Mouse (Mus musculus) hindbrain, embryonic 11.5 days (tissue): Measurements from ENCODE around the gene Bves. TPM values are rescaled to one million over a fixed set of nuclear protein-coding genes. Genes with fewer than 3 reads are reported as not detected.

Source experiments
- ATAC-seq: fragments of 200-750 bp; cut with Nextera tagmentation; 2 replicates; pipeline ENCODE4 v1.8.0; 2017; ENCODE audit warnings: mild to moderate bottlenecking, moderate TSS enrichment, moderate library complexity; ENCODE audit not compliant: low FRiP score
- DNase-seq: peaks from one replicate; pipeline ENCODE4 v3.0.0-alpha.2; 2015; ENCODE audit warnings: low spot score
- H3K27ac ChIP-seq: fragments of 300-500 bp; sonication (generic); 2 replicates; pipeline ENCODE4 v1.5.1; 2014; ENCODE audit warnings: mild to moderate bottlenecking, low read depth, low read length
- H3K27me3 ChIP-seq: fragments of 300-500 bp; sonication (generic); 2 replicates; pipeline ENCODE4 v1.6.1; 2014; ENCODE audit warnings: mild to moderate bottlenecking, low read length, moderate library complexity, mixed read lengths; ENCODE audit not compliant: control insufficient read depth, insufficient read depth
- H3K36me3 ChIP-seq: fragments of 300-500 bp; sonication (generic); 2 replicates; pipeline ENCODE4 v1.6.1; 2014; ENCODE audit warnings: mild to moderate bottlenecking, low read length, moderate library complexity, mixed read lengths; ENCODE audit not compliant: control insufficient read depth, insufficient read depth
- H3K4me1 ChIP-seq: fragments of 300-500 bp; sonication (generic); replicated peaks from 2 replicates; pipeline ENCODE4 v1.6.1; 2014; ENCODE audit warnings: low read length, mixed read lengths; ENCODE audit not compliant: control insufficient read depth, insufficient read depth
- H3K4me2 ChIP-seq: fragments of 300-500 bp; sonication (generic); replicated peaks from 2 replicates; pipeline ENCODE4 v1.6.1; 2014; ENCODE audit warnings: mild to moderate bottlenecking, low read depth, low read length
- H3K4me3 ChIP-seq: fragments of 300-500 bp; sonication (generic); 2 replicates; pipeline ENCODE4 v1.5.1; 2014; ENCODE audit warnings: low read depth, low read length
- H3K9ac ChIP-seq: fragments of 300-500 bp; sonication (generic); 2 replicates; pipeline ENCODE4 v1.6.1; 2014; ENCODE audit warnings: low read depth, low read length
- H3K9me3 ChIP-seq: fragments of 300-500 bp; sonication (generic); 2 replicates; pipeline ENCODE4 v1.6.1; 2016; ENCODE audit warnings: low read length; ENCODE audit not compliant: control insufficient read depth
- WGBS: fragments of 180-500 bp; shearing (Covaris S2); extraction: QIAGEN DNeasy Blood & Tissue Kit; methylation state at CpG from one replicate; pipeline ENCODE4 v1.1.7; 2014; 5-methylcytosine and 5-hydroxymethylcytosine counted together
- polyA plus RNA-seq: library from polyadenylated mRNA; unstranded; fragments of >200 nt; fragmentation: Nextera tagmentation; extraction: Ambion mirVana; gene quantifications from 2 replicates; pipeline ENCODE4 v1.2.1, GENCODE M21; 2014

The Bves gene
- polyA plus RNA-seq, 1 experiment from 2014 or later: 1.9 TPM

DNA sequence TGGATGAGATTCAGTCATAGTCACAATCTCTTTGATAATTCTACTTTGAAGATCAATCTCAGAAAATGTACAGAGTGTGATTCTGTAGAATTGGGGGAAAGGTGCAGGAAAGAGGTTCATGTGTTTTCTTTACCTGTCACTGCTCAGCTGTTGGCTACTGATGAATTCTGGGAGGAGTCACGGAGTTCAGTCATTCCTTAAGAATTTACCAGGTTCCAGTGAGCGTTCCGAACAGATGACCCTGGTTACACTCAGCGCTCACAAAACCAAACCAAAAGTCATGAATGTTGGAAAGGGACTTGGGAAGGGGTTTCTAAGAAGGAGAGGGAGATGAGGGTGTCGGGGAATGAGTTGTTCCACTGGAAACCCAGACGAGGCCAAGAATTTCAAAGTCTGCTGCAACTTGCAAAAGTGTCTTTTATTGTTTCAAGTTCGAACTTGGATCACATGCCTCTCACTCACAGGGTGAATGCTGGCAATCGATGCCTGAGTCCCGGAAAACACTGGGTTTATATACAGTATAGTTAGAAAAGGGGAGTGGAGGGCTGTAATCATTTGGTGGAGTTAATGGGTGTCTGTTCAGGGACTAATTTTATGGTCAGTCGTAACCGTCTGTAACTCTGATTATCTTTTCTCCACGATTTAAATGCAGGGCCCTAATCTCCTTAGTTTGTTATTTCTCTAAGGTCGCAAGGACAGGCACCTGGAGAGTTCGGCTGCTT lies 32.1 kb upstream of the Bves start:
- H3K9ac ChIP-seq: no peak overlapping the region
- no peaks in the 10 kb centered on the region for H3K27me3 ChIP-seq
- 83% methylated on average over 14 of the region's 14 CpGs for WGBS
- no peak for ATAC-seq
- no peak for DNase-seq
- no peak overlapping the region for H3K4me3 ChIP-seq
- H3K36me3 ChIP-seq: no peaks in the 10 kb centered on the region
- no peak overlapping the region for H3K27ac ChIP-seq
- H3K4me2 ChIP-seq: no peak overlapping the region
- H3K4me1 ChIP-seq: no peaks in the 10 kb centered on the region
- H3K9me3 ChIP-seq: no peaks in the 10 kb centered on the region

GRCm38 (mm10) chr10:45305173-45305572 lies 30.4 kb upstream of the Bves start:
- H3K4me3 ChIP-seq: no peak overlapping the region
- H3K4me2 ChIP-seq: no peak overlapping the region
- ATAC-seq (no peak), DNase-seq (no peak)
- no peak overlapping the region for H3K9ac ChIP-seq
- H3K27ac ChIP-seq: no peak overlapping the region
- H3K36me3 ChIP-seq: no peaks in the 10 kb centered on the region
- no peaks in the 10 kb centered on the region for H3K4me1 ChIP-seq
- H3K9me3 ChIP-seq: no peaks in the 10 kb centered on the region
- H3K27me3 ChIP-seq: no peaks in the 10 kb centered on the region
- 85% methylated on average over 5 of the region's 5 CpGs for WGBS

- Histone ChIP-seq H3K4me1 (no peaks in the 10 kb centered on the region), H3K27me3 (no peaks in the 10 kb centered on the region), H3K9me3 (no peaks in the 10 kb centered on the region), H3K4me2 (no peak overlapping the region), H3K36me3 (no peaks in the 10 kb centered on the region), H3K9ac (no peak overlapping the region), H3K4me3 (no peak overlapping the region), H3K27ac (no peak overlapping the region)
- no peak for DNase-seq
- 80% methylated on average over 5 of the region's 5 CpGs for WGBS
- no peak for ATAC-seq
Observed at GRCm38 (mm10) chr10:45311129-45311528, 24.4 kb upstream of the Bves start.

DNA sequence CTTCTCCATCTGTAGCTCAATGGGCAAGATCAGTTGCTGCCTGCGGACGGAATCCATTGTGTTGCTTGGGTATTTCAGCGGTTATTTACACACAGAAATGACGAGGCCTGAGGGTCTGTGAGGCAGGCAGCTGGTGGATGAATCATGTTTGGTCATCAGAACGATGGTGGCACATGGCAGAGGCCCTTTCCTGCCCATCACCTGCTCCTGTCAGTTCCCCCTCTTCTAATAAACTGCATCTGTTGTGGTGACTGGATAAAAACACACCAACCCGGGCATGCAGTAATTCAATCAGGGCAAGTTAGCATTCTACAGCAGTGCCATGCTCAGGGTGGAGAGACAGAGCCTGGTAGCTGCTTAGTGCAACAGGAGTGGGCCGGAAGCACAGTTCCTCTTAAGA lies 23.9 kb upstream of the Bves start:
- Histone ChIP-seq H3K27ac (no peak overlapping the region), H3K36me3 (no peaks in the 10 kb centered on the region), H3K27me3 (no peaks in the 10 kb centered on the region), H3K4me3 (no peak overlapping the region), H3K9ac (no peak overlapping the region), H3K9me3 (no peaks in the 10 kb centered on the region), H3K4me2 (no peak overlapping the region), H3K4me1 (no peaks in the 10 kb centered on the region)
- 70% methylated on average over 7 of the region's 7 CpGs for WGBS
- DNase-seq: no peak
- no peak for ATAC-seq

DNA sequence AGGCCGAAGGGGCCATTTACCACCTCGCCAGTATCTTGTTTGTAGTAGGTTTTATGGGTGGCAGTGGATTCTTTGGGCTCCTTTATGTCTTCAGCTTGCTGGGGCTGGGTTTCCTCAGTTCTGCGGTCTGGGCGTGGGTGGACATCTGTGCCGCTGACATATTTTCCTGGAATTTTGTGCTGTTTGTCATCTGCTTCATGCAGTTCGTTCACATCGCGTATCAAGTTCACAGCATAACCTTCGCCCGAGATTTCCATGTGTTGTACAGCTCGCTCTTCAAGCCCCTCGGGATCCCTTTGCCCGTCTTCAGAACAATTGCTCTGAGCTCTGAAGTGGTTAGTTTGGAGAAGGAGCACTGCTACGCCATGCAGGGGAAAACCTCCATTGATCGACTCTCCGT lies 20.7 kb upstream of the Bves start:
- Histone ChIP-seq H3K4me1 (no peaks in the 10 kb centered on the region), H3K9ac (no peak overlapping the region), H3K27ac (no peak overlapping the region), H3K36me3 (no peaks in the 10 kb centered on the region), H3K4me2 (no peak overlapping the region), H3K27me3 (no peaks in the 10 kb centered on the region), H3K9me3 (no peaks in the 10 kb centered on the region), H3K4me3 (no peak overlapping the region)
- ATAC-seq: no peak
- DNase-seq: no peak
- WGBS: 92% methylated on average over 16 of the region's 16 CpGs

GRCm38 (mm10) chr10:45318922-45319321 lies 16.6 kb upstream of the Bves start:
- no peak overlapping the region for H3K4me2 ChIP-seq
- H3K27ac ChIP-seq: no peak overlapping the region
- H3K4me3 ChIP-seq: no peak overlapping the region
- DNase-seq (no peak), ATAC-seq (no peak)
- no peaks in the 10 kb centered on the region for H3K4me1 ChIP-seq
- H3K36me3 ChIP-seq: no peaks in the 10 kb centered on the region
- no peak overlapping the region for H3K9ac ChIP-seq
- no peaks in the 10 kb centered on the region for H3K27me3 ChIP-seq
- 88% methylated on average over 5 of the region's 5 CpGs for WGBS
- H3K9me3 ChIP-seq: no peaks in the 10 kb centered on the region

DNA sequence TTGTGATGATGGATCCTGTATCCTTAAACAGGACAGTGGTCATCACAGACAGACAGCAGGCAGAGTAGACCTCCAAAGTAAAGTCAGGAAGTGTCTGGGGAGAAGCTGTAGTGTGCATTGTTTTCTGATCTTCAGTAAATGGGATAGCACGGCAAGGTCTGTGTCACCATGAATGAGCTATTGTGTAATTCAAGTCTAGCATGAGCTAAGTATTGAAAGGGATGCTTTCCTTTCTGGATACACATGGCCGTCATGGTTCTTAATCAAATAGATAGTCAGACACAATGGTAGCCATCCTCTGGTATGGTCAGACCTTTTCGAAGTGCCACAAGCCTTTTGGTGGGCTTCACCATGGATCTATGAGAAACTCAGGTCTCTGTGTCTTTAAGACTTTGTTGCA lies 15.3 kb upstream of the Bves start:
- no peaks in the 10 kb centered on the region for H3K36me3 ChIP-seq
- H3K27ac ChIP-seq: no peak overlapping the region
- H3K9me3 ChIP-seq: no peaks in the 10 kb centered on the region
- DNase-seq (no peak), ATAC-seq (no peak)
- H3K4me3 ChIP-seq: no peak overlapping the region
- no peak overlapping the region for H3K9ac ChIP-seq
- 43% methylated on average over 3 of the region's 3 CpGs for WGBS
- no peaks in the 10 kb centered on the region for H3K27me3 ChIP-seq
- no peak overlapping the region for H3K4me2 ChIP-seq
- no peaks in the 10 kb centered on the region for H3K4me1 ChIP-seq

DNA sequence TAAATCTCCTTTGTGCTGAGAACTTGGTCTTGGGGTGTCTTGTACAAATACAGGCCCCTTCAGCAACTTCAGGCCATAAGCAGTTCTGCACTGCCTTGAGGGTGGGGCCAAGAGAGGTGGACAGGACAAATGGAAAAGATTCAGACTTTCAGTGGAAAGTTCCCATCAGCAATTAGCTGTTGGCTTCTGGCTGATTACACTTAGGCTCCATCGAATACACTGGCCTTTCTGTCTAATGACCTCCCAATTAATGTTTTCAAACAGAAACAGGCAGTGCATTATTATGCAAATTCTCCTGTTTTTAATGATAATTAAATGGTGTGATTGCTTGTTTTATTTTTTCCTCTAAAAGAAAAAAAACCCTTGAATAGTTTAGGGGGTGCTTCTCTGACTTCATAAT lies 11.4 kb upstream of the Bves start:
- no peak overlapping the region for H3K9ac ChIP-seq
- H3K4me1 ChIP-seq: no peaks in the 10 kb centered on the region
- no peak overlapping the region for H3K4me2 ChIP-seq
- no peak overlapping the region for H3K4me3 ChIP-seq
- no peaks in the 10 kb centered on the region for H3K9me3 ChIP-seq
- H3K27me3 ChIP-seq: no peaks in the 10 kb centered on the region
- ATAC-seq (no peak), DNase-seq (no peak)
- no peaks in the 10 kb centered on the region for H3K36me3 ChIP-seq
- 50% methylated on average over 1 of the region's 1 CpGs for WGBS
- no peak overlapping the region for H3K27ac ChIP-seq

GRCm38 (mm10) chr10:45328196-45329000 lies 7.2 kb upstream of the Bves start:
- H3K4me3 ChIP-seq: no peak overlapping the region
- no peaks in the 10 kb centered on the region for H3K27me3 ChIP-seq
- H3K36me3 ChIP-seq: no peaks in the 10 kb centered on the region
- DNase-seq (no peak), ATAC-seq (peak; percentile 54; the same call in 1 of the 2 replicates)
- no peak overlapping the region for H3K27ac ChIP-seq
- no peak overlapping the region for H3K4me2 ChIP-seq
- no peaks in the 10 kb centered on the region for H3K4me1 ChIP-seq
- H3K9me3 ChIP-seq: no peaks in the 10 kb centered on the region
- no peak overlapping the region for H3K9ac ChIP-seq
- WGBS: 84% methylated on average over 7 of the region's 7 CpGs
